Mouse (Mus musculus): ENCODE measurements around the gene Ctnna3.

- TF ChIP-seq CTCF (IDR thresholded peaks at IDR 0.05; ENCODE audit: control insufficient read depth, insufficient read depth, low read length): no peak
- no peak for TF ChIP-seq POLR2A (IDR thresholded peaks at IDR 0.05; ENCODE audit: borderline replicate concordance, control insufficient read depth, low read depth, low read length)
Observed at GRCm38 (mm10) chr10:64892458-64892857, 1462.6 kb downstream of the Ctnna3 start.

Data from bone marrow, adult 2 months (tissue).